Mouse (Mus musculus) stomach, embryonic 14.5 days (tissue): Measurements from ENCODE around the gene Ext2. TPM values are rescaled to one million over a fixed set of nuclear protein-coding genes. Genes with fewer than 3 reads are reported as not detected.

Source experiments
- ATAC-seq: fragments of 200-750 bp; cut with Nextera tagmentation; 2 replicates; pipeline ENCODE4 v1.8.0; 2017; ENCODE audit warnings: low read depth, moderate TSS enrichment; ENCODE audit not compliant: insufficient number of reproducible peaks, insufficient read depth, low FRiP score
- H3K27ac ChIP-seq: fragments of 300-500 bp; sonication (generic); 2 replicates; pipeline ENCODE4 v1.5.1; 2014; ENCODE audit warnings: mild to moderate bottlenecking, low read length, moderate library complexity, mixed read lengths
- H3K27me3 ChIP-seq: fragments of 300-500 bp; sonication (generic); 2 replicates; pipeline ENCODE4 v1.6.1; 2014; ENCODE audit warnings: low read length, control low read depth, mixed read lengths; ENCODE audit not compliant: control insufficient read depth, insufficient read depth
- H3K36me3 ChIP-seq: fragments of 300-500 bp; sonication (generic); 2 replicates; pipeline ENCODE4 v1.6.1; 2014; ENCODE audit warnings: mild to moderate bottlenecking, control low read depth, low read length, moderate library complexity, mixed read lengths; ENCODE audit not compliant: control insufficient read depth, insufficient read depth
- H3K4me1 ChIP-seq: fragments of 300-500 bp; sonication (generic); 2 replicates; pipeline ENCODE4 v1.6.1; 2014; ENCODE audit warnings: low read length, control low read depth, mixed read lengths; ENCODE audit not compliant: control insufficient read depth, insufficient read depth
- H3K4me2 ChIP-seq: fragments of 300-500 bp; sonication (generic); replicated peaks from 2 replicates; pipeline ENCODE4 v1.6.1; 2014; ENCODE audit warnings: low read depth, low read length, control low read depth
- H3K4me3 ChIP-seq: fragments of 300-500 bp; sonication (generic); 2 replicates; pipeline ENCODE4 v1.5.1; 2014; ENCODE audit warnings: low read depth, low read length, control low read depth
- H3K9ac ChIP-seq: fragments of 300-500 bp; sonication (generic); replicated peaks from 2 replicates; pipeline ENCODE4 v1.6.1; 2014; ENCODE audit warnings: low read depth, mild to moderate bottlenecking, control low read depth, low read length, moderate library complexity, mixed read lengths
- H3K9me3 ChIP-seq: fragments of 300-500 bp; sonication (generic); 2 replicates; pipeline ENCODE4 v1.6.1; 2016; ENCODE audit warnings: low read depth, low read length, control low read depth; ENCODE audit not compliant: control insufficient read depth
- WGBS: fragments of 180-500 bp; shearing (Covaris S2); extraction: QIAGEN DNeasy Blood & Tissue Kit; methylation state at CpG from one replicate; pipeline ENCODE4 v1.1.7; 2014; 5-methylcytosine and 5-hydroxymethylcytosine counted together
- polyA plus RNA-seq: library from polyadenylated mRNA; unstranded; fragments of >200 nt; fragmentation: Nextera tagmentation; extraction: Ambion mirVana; gene quantifications from 2 replicates; pipeline ENCODE4 v1.2.1, GENCODE M21; 2014

Gene Ext2
- polyA plus RNA-seq, 1 experiment from 2014 or later: 113 TPM

- Histone ChIP-seq H3K9ac (no peak overlapping the region), H3K4me3 (peak overlapping the region; percentile 15), H3K36me3 (no peaks in the 10 kb centered on the region), H3K4me1 (peaks cover 8% of the 10 kb centered on the region; the same call in 1 of the 2 replicates), H3K9me3 (no peaks in the 10 kb centered on the region), H3K27ac (no peak overlapping the region), H3K4me2 (peak overlapping the region; percentile 33; the same call in 1 of the 2 replicates), H3K27me3 (peaks cover 50% of the 10 kb centered on the region)
- no peak for ATAC-seq
- WGBS: 1% methylated on average over 44 of the region's 44 CpGs
These were observed 175.1 kb downstream of the Ext2 start for GRCm38 (mm10) chr2:93647051-93647923.

- Histone ChIP-seq H3K4me1 (peaks cover 13% of the 10 kb centered on the region; the same call in 1 of the 2 replicates), H3K27ac (no peak overlapping the region), H3K9ac (no peak overlapping the region), H3K27me3 (peaks cover 61% of the 10 kb centered on the region), H3K36me3 (no peaks in the 10 kb centered on the region), H3K9me3 (no peaks in the 10 kb centered on the region), H3K4me3 (peak overlapping the region; percentile 14), H3K4me2 (peak overlapping the region; percentile 24)
- 14% methylated on average over 33 of the region's 33 CpGs for WGBS
- ATAC-seq: no peak
These were observed 176.6 kb downstream of the Ext2 start for GRCm38 (mm10) chr2:93645626-93646320.

GRCm38 (mm10) chr2:93645197-93645596 is 177.2 kb downstream of the Ext2 start:
- Histone ChIP-seq H3K27me3 (peaks cover 64% of the 10 kb centered on the region), H3K36me3 (no peaks in the 10 kb centered on the region), H3K4me3 (no peak overlapping the region), H3K9ac (no peak overlapping the region), H3K4me1 (peaks cover 13% of the 10 kb centered on the region; the same call in 1 of the 2 replicates), H3K9me3 (no peaks in the 10 kb centered on the region), H3K27ac (no peak overlapping the region), H3K4me2 (no peak overlapping the region)
- WGBS: 46% methylated on average over 10 of the region's 10 CpGs
- no peak for ATAC-seq

GRCm38 (mm10) chr2:93644731-93645130 is 177.6 kb downstream of the Ext2 start:
- peaks cover 63% of the 10 kb centered on the region for H3K27me3 ChIP-seq
- no peak for ATAC-seq
- 44% methylated on average over 6 of the region's 6 CpGs for WGBS

GRCm38 (mm10) chr2:93644234-93644633 is 178.1 kb downstream of the Ext2 start:
- peaks cover 13% of the 10 kb centered on the region; the same call in 1 of the 2 replicates for H3K4me1 ChIP-seq
- no peaks in the 10 kb centered on the region for H3K9me3 ChIP-seq
- 45% methylated on average over 4 of the region's 4 CpGs for WGBS
- H3K36me3 ChIP-seq: no peaks in the 10 kb centered on the region
- no peak overlapping the region for H3K4me3 ChIP-seq
- H3K27me3 ChIP-seq: peaks cover 63% of the 10 kb centered on the region
- H3K4me2 ChIP-seq: no peak overlapping the region
- no peak overlapping the region for H3K9ac ChIP-seq
- ATAC-seq: no peak
- H3K27ac ChIP-seq: no peak overlapping the region

More at GRCm38 (mm10) chr2:93644731-93645130, 177.6 kb downstream of the Ext2 start:
- Histone ChIP-seq H3K27ac (no peak overlapping the region), H3K9ac (no peak overlapping the region), H3K9me3 (no peaks in the 10 kb centered on the region), H3K36me3 (no peaks in the 10 kb centered on the region), H3K4me2 (no peak overlapping the region), H3K4me3 (no peak overlapping the region), H3K4me1 (peaks cover 13% of the 10 kb centered on the region; the same call in 1 of the 2 replicates)

GRCm38 (mm10) chr2:93643403-93643780 is 179.0 kb downstream of the Ext2 start:
- WGBS: 2% methylated on average over 28 of the region's 28 CpGs
- H3K27ac ChIP-seq: no peak overlapping the region
- ATAC-seq: no peak
- H3K4me1 ChIP-seq: peaks cover 13% of the 10 kb centered on the region; the same call in 1 of the 2 replicates
- no peaks in the 10 kb centered on the region for H3K9me3 ChIP-seq
- no peak overlapping the region for H3K9ac ChIP-seq
- peak overlapping the region; percentile 70 for H3K4me2 ChIP-seq
- peak overlapping the region; percentile 38 for H3K4me3 ChIP-seq
- peaks cover 61% of the 10 kb centered on the region for H3K27me3 ChIP-seq
- no peaks in the 10 kb centered on the region for H3K36me3 ChIP-seq

GRCm38 (mm10) chr2:93634609-93635008 is 187.8 kb downstream of the Ext2 start:
- ATAC-seq: no peak
- Histone ChIP-seq H3K27me3 (peaks cover 7% of the 10 kb centered on the region), H3K27ac (no peak overlapping the region), H3K9me3 (no peaks in the 10 kb centered on the region), H3K4me1 (no peaks in the 10 kb centered on the region), H3K4me2 (no peak overlapping the region), H3K36me3 (no peaks in the 10 kb centered on the region), H3K9ac (no peak overlapping the region), H3K4me3 (no peak overlapping the region)
- 84% methylated on average over 4 of the region's 4 CpGs for WGBS

- no peak overlapping the region for H3K9ac ChIP-seq
- WGBS: 39% methylated on average over 13 of the region's 13 CpGs
- no peaks in the 10 kb centered on the region for H3K36me3 ChIP-seq
- no peak overlapping the region for H3K27ac ChIP-seq
- no peak for ATAC-seq
- H3K9me3 ChIP-seq: no peaks in the 10 kb centered on the region
- no peaks in the 10 kb centered on the region for H3K4me1 ChIP-seq
- no peak overlapping the region for H3K4me2 ChIP-seq
- no peak overlapping the region for H3K4me3 ChIP-seq
- no peaks in the 10 kb centered on the region for H3K27me3 ChIP-seq
These were observed 197.5 kb downstream of the Ext2 start for GRCm38 (mm10) chr2:93624665-93625408.
